Mouse (Mus musculus) lung, adult 2 months (tissue): ENCODE measurements around the gene Hemk1. TPM values are rescaled to one million over a fixed set of nuclear protein-coding genes. Genes with fewer than 3 reads are reported as not detected.
A peak's percentile ranks its signal among the peaks of the same experiment; 100 is the strongest.
"Not testable (repeated sequence)": the region's sequence is repeated elsewhere in the genome, so short reads cannot be mapped to it uniquely, and the experiment has no call there.

Experiments used
- DNase-seq: peaks from one replicate; pipeline ENCODE4 v3.0.0; 2022
- H3K4me1 ChIP-seq: fragments of 200-500 bp; 2 replicates; pipeline ENCODE4 v1.6.1; 2011; ENCODE audit warnings: low read length; ENCODE audit not compliant: control insufficient read depth, insufficient read depth
- H3K4me3 ChIP-seq: fragments of 200-500 bp; replicated peaks from 2 replicates; pipeline ENCODE3; 2011; ENCODE audit warnings: low read depth, mild to moderate bottlenecking, control low read depth, low read length; ENCODE audit errors: extremely low read depth
- CTCF ChIP-seq: fragments of 200-500 bp; IDR thresholded peaks from 2 replicates; pipeline ENCODE4 v1.5.1; 2011; ENCODE audit warnings: mild to moderate bottlenecking, low read length, control low read depth; ENCODE audit not compliant: insufficient read depth
- POLR2A ChIP-seq: fragments of 200-500 bp; IDR thresholded peaks from 2 replicates; pipeline ENCODE4 v1.6.1; 2011; ENCODE audit warnings: low read depth, mild to moderate bottlenecking, control low read depth, low read length, borderline replicate concordance; ENCODE audit errors: extremely low read depth
- WGBS: fragments of 180-500 bp; shearing (Covaris S2); methylation state at CpG from one replicate; pipeline ENCODE4 v1.1.7; 2018; 5-methylcytosine and 5-hydroxymethylcytosine counted together
- polyA plus RNA-seq: library from polyadenylated mRNA; depleted of rRNA; stranded (reverse); fragments of >200 nt; gene quantifications from 2 replicates; pipeline ENCODE4 v1.2.3, GENCODE M21; 2012

Hemk1 gene
- polyA plus RNA-seq, 1 experiment: 21.0 TPM

DNA sequence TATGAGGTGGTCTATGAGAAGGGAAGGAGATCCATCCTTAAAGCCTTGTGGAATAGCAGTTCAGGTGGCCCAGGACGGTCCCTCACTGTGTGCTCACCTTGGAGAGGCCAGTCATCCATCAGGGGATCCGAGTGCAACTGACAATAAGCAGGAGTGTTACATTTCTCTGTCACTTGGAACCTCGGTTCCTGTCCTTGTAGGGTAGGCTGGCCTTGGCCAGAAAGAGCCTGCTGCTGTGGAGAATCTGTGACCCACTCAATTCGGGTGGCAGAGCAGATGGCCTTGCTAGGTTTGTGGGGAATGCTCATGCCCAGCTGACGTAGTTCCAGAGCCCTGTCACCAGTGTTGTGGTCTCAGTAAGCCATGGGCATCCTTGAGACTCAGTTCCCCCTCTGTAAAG lies 28.6 kb downstream of the Hemk1 start:
- no peak for TF ChIP-seq POLR2A
- TF ChIP-seq CTCF: no peak
- Histone ChIP-seq H3K4me1 (peaks cover 35% of the 10 kb centered on the region), H3K4me3 (no peak overlapping the region)
- no peak for DNase-seq
- 72% methylated on average over 5 of the region's 5 CpGs for WGBS

DNA sequence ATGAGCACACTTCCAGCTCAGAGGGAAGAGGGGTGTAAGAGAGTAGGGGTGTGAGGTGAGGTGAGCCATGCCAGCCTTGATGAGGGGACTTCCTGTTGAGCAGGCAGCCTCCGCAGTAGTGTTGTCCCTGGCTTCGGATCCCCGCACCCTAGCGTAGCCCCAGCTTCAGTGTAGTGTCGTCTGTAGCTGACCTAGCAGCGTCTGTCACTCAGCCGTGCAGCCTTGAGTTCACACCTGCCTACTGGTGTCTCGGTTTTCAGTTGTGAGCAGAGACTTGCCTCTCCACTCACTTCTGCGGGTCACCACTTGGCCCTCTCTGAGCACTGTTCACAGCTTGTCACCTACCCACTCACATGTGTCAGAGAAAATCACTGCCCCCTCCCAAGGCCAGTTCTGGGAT lies 29.0 kb downstream of the Hemk1 start:
- no peak for DNase-seq
- TF ChIP-seq CTCF: no peak
- TF ChIP-seq POLR2A: no peak
- no peak overlapping the region for H3K4me3 ChIP-seq
- peaks cover 39% of the 10 kb centered on the region for H3K4me1 ChIP-seq
- WGBS: 73% methylated on average over 9 of the region's 9 CpGs

- 82% methylated on average over 9 of the region's 9 CpGs for WGBS
- no peak for DNase-seq
- no peak overlapping the region for H3K4me3 ChIP-seq
- TF ChIP-seq POLR2A (no peak), CTCF (no peak)
- H3K4me1 ChIP-seq: peaks cover 45% of the 10 kb centered on the region
Observed at GRCm38 (mm10) chr9:107308346-107309000, 29.7 kb downstream of the Hemk1 start.

DNA sequence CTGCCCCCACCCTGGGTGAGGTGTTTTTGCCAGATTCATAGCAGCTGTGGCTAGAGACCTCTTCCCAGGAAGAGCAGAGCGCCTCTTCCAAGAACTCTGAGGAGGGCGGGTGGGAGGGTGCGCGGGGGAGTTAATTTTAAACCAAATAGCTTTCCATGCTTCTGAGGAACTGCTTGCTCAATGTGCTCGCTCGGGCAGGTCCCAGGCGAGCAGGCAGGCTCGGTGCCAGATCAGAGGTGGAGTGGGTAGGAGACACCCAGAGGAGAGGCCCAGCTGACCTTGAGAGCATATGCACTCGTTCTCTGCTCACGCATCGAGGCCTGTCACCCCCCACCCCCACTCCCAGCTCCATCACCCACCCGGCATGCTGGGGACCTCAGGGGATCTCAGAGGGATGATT lies 30.3 kb downstream of the Hemk1 start:
- Histone ChIP-seq H3K4me1 (peaks cover 47% of the 10 kb centered on the region), H3K4me3 (no peak overlapping the region)
- peak; percentile 78 for DNase-seq
- no peak for TF ChIP-seq POLR2A
- no peak for TF ChIP-seq CTCF
- 12% methylated on average over 12 of the region's 12 CpGs for WGBS

DNA sequence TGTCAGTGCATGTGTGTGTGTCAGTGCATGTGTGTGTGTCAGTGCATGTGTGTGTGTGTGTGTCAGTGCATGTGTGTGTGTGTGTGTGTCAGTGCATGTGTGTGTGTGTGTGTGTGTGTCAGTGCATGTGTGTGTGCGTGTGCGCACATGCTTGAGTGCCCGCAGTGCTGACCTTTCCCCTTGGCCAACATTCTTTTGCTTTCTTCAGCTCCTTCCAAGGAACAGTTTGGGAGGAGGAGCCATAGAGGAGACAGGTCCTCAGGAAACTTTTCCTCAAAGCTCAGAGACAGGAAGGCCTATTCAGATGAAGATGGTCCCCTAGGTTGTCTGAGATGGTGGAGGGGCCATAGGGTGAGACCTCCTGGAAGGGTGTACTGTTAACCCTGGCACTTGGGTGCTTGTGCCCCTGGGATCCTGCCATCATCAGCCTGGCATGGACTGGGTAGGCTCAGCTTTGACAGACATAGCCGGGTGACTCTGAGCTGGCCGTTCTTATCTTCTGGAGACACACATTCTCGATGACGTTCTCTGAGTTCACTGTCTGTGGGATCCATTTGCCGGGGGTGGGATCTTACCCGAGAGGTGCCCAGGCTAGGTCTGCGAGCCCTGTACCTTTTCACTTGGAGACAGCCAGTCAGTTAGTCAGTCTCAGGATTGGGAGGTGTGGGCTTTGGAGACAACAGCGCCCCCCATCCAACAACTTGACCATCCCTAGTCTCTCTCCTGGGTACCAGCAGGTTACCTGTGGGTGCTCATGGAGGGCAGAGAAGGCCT lies 30.9 kb downstream of the Hemk1 start:
- 50% methylated on average over 11 of the region's 11 CpGs for WGBS
- Histone ChIP-seq H3K4me3 (no peak overlapping the region), H3K4me1 (peaks cover 44% of the 10 kb centered on the region)
- no peak for DNase-seq
- TF ChIP-seq CTCF: no peak
- TF ChIP-seq POLR2A: no peak

DNA sequence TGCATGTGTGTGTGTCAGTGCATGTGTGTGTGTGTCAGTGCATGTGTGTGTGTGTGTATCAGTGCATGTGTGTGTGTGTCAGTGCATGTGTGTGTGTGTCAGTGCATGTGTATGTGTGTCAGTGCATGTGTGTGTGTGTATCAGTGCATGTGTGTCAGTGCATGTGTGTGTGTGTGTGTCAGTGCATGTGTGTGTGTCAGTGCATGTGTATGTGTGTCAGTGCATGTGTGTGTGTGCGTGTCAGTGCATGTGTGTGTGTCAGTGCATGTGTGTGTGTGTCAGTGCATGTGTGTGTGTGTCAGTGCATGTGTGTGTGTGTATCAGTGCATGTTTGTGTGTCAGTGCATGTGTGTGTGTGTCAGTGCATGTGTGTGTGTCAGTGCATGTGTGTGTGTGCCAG lies 31.5 kb downstream of the Hemk1 start:
- 89% methylated on average over 1 of the region's 1 CpGs for WGBS

GRCm38 (mm10) chr9:107305601-107306542 lies 32.3 kb downstream of the Hemk1 start:
- Histone ChIP-seq H3K4me3 (no peak overlapping the region), H3K4me1 (peaks cover 52% of the 10 kb centered on the region)
- peak; percentile 61 for DNase-seq
- WGBS: 32% methylated on average over 13 of the region's 13 CpGs
- TF ChIP-seq POLR2A (no peak), CTCF (no peak)

More for the DNA sequence above, 31.5 kb downstream of the Hemk1 start:
- H3K4me1 ChIP-seq: peaks cover 49% of the 10 kb centered on the region
- H3K4me3 ChIP-seq, DNase-seq: not testable (repeated sequence)

DNA sequence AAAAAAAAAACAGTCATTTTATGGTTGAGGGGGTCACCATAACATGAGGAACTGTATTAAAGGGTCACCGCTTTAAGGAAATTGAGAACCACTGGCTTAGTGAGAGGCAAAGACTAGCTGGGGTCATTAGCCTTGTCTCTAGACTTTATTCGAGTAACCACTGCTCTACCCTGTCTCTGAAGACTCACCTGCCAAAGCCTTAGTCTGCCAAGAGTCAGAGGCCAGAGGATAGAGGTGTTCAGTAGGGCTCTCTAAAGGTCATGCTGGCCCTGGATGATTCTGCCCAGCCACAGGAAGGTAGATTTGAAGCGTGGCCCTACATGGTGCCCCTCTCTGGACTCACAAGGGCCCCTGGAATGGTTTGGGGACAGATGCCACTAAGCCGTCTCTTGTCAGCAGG lies 33.1 kb downstream of the Hemk1 start:
- TF ChIP-seq CTCF: no peak
- TF ChIP-seq POLR2A: no peak
- Histone ChIP-seq H3K4me1 (peaks cover 58% of the 10 kb centered on the region), H3K4me3 (no peak overlapping the region)
- 77% methylated on average over 4 of the region's 4 CpGs for whole genome bisulfite sequencing
- DNase-seq: no peak

DNA sequence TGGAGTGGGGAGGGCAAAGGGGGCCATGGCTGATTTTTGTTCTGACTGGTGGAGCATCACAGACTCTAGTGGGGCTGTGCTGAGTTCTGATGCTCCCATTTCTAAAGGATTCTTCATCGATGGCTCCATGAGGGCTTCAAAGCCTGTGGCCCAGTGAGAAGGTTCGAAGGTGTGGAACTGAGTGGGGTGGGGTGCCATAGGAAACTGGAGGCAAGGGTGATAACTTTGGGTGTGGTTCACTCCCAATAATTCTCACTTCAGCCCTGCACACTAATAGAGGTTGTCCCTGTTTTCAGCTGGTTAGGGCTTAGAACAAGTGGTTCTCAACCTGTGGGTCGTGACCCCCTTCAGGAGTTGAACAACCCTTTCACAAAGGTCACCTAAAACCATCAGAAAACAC lies 33.8 kb downstream of the Hemk1 start:
- peaks cover 58% of the 10 kb centered on the region for H3K4me1 ChIP-seq
- no peak for DNase-seq
- no peak overlapping the region for H3K4me3 ChIP-seq
- TF ChIP-seq CTCF: no peak
- TF ChIP-seq POLR2A: no peak
- WGBS: 78% methylated on average over 3 of the region's 3 CpGs
